Mouse (Mus musculus) naive thymus-derived CD4-positive, alpha-beta T cell, adult 2 months (primary cell): Measurements from ENCODE around the gene H2-Ke6.

ENCODE experiments used
- DNase-seq: peaks from one replicate; pipeline ENCODE4 v3.0.0-alpha.2; 2011; ENCODE audit warnings: low read depth

The H2-Ke6 gene

DNA sequence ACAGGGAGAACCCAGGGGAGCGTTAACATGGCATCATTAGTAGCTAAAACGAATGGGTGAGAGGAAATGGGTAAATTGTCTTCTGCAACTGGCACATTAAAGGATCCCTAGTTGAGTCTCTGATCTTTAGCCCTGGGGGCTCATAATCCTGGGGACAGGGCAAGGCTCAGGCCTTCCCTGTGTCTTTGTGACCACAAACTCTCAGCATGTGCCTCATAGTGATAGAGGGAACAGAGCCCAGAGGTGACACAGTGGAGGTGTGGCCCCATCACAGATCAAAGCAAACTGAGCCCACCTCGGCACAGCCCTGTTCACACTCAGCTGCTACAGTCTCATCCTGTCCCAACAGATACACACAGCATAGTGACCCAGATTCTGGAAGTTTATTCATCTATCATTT, 32.2 kb downstream of the H2-Ke6 start:
- DNase-seq: no peak

DNA sequence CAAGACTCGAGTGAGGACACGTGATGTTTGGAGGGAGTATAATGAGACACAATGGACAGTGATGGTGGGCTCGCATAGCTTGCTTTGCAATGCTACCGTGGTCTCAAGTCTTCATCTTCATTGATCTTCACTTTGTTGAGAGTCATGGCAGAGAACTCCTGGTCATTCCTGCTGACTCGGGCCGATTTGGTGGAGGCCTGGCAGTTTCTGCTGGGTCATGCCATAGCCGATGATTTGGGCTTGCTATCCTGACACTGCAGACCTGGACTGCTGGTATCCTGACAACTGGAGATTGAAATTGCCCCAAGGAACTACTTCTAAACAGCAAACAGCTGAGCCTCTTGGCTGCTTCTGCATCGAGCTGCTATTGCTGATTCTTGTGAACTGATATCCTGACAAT, 32.9 kb downstream of the H2-Ke6 start:
- DNase-seq: peak; percentile 49

DNA sequence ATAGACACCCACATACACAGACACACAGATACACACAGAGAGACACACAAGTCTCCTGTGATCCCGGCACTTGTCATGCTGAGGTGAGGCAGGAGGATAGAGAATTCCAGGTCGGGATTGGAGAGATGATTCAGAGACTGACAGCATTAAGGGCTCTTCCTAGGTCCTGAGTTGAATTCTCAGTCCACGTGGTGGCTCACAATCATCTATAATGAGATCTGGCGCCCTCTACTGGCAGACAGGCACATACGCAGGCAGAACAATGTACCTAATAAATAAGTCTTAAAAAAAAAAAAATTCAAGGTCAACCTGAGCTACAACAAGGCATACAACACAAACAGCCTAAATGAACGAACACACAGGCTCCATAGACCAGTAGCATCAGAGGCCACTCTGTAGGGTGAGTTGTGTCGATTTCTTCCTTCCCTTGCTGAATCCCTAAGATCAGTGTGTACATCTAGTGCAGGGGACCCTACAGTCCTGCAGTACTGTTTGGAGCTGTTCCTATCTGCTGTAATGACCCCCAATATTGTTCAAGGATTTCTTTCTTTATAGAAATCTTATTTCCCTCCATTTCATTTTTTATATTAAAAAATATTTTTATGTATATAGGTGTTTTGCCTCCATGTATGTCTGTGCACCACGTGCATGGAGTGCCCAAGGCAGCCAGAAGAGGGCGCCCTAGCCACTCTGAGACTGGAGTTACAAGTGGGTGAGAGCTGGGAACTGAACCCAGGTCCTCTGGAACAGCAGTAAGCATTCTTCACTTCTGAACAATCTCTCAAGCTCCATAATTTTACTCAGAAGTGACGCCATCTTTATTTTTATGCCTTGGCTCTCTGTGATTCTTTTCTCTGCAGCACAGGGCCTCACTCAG, 35.8 kb downstream of the H2-Ke6 start:
- peak; percentile 92 for DNase-seq

DNA sequence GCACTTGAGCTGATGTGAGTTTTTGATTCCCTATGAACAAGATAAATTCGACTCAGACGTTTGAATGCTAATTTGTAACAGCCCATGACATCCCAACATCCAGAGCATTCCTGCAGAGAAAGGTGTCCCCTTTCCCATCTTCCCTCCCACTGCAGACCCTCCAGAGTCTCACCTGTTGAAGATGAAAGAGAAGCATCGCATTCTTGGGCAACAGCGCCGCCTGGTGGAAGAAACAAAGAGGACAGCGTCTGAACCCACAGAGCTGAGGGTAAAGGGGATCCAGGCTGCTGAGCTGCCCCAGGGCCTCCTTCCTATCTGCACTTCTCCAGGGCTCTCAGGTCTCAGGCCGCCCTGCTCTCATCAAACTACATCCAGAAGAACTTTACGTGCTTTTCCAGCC, 45.7 kb downstream of the H2-Ke6 start:
- DNase-seq: peak; percentile 87

DNA sequence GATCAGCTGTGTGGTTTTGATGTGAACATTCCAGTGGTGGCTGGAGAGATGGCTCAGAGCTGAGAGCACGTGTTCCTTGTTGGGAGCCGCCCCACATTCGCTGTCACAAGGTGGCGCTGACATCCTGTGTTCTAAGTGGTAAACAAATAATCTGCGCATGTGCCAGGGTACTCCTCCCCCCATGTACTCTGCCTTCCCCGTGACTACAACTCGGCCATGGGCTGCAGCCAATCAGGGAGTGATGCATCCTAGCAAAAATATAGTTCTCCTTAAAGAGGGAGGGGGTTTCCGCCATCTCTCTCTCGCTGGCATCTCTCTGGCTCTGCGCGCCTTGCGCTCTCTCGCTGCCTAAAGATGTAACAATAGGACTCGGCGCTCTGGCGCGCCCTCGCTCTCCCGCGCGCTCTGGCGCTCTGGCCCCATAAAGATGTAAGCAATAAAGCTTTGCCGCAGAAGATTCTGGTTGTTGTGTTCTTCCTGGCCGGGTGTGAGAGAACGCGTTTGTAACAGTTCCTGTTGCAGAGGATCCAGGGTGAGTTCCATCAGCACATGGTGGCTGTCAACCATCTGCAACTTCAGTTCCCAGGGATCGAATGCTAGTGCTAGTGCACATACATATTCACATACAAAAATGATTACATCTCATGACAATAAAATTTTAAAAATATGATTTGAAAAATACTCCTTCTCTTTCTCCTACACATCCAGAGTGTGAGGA, 46.5 kb downstream of the H2-Ke6 start:
- DNase-seq: peak; percentile 98

- DNase-seq: no peak
These were observed 47.5 kb downstream of the H2-Ke6 start for GRCm38 (mm10) chr17:33980181-33981035.

DNA sequence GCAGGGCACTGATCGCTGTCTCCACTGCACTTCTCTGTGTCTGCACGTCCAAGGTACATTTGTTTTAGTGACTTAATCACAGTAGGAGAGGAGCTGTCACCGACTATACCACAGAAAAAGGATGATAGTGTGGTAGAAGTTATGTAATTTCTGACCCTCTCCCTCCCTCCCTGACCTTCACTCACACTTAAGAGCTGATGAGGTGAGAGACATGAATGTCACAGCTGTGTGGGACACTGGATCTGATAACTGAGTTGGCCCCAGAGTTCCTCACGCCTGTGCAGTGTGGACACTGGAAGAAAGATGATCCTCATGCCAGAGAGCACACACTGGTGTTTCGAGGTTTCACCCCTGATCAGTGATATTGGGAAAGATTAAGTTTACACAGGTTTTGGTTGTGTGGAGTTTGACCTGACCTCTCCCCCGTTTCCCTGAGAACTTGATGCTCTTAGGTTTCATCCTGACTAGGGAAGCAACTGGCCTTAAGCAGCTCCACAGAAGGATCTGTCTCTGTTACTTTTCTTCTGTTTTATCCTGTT, 48.3 kb downstream of the H2-Ke6 start:
- DNase-seq: no peak

GRCm38 (mm10) chr17:33978631-33979031, 49.2 kb downstream of the H2-Ke6 start:
- peak; percentile 86 for DNase-seq

- DNase-seq: no peak
These were observed 49.9 kb downstream of the H2-Ke6 start for GRCm38 (mm10) chr17:33977861-33978557.
